Mouse (Mus musculus) layer of hippocampus, postnatal 10 days (tissue): ENCODE data around the gene Chchd1. TPM values are rescaled to one million over a fixed set of nuclear protein-coding genes. Genes with fewer than 3 reads are reported as not detected.
"Not testable (repeated sequence)": the region's sequence is repeated elsewhere in the genome, so short reads cannot be mapped to it uniquely, and the experiment has no call there.

Source experiments
- DNase-seq, 2 experiments: peaks; one replicate each; pipeline ENCODE4 v3.0.0; 2021; ENCODE audit warnings: low spot score in 2 of 2
- total RNA-seq, 2 experiments: library from RNA; stranded (reverse); gene quantifications; 2 replicates each; pipeline ENCODE4 v1.2.3; 2021

The Chchd1 gene
- total RNA-seq, 2 experiments from 2014 or later = 57.7 to 61.3 TPM

DNA sequence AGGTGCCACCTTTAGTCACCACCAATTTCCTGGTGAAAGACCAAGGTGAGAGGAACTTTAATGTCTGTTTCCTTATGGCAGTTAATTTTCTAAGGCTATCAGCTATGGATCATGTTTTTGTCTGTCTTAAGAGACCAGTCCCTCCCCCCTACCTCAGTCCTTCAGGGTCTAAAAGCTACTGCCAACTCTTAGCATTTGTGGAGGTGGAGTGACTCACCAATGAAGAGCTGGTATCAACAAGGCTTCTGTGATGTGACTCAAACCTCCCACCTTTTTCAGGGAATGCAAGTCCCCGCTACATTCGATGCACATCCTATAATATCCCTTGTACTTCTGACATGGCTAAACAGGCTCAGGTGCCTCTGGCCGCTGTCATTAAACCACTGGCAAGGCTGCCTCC, 16.2 kb upstream of the Chchd1 start:
- DNase-seq = no peak

DNA sequence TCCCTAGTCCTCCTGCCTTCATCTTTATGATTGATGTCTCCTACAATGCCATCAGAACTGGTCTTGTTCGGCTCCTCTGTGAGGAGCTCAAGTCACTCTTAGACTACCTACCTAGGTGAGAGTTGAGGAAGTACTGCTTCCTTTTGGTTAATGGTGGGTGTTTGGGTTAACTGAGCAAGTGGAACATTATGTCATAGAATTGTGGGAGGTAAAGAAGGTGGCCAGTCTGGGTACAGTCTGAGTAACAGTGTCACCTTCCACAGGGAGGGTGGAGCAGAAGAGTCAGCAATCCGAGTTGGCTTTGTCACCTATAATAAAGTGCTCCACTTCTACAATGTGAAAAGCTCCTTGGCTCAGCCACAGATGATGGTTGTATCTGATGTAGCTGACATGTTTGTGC, 13.8 kb upstream of the Chchd1 start:
- no peak for DNase-seq

DNA sequence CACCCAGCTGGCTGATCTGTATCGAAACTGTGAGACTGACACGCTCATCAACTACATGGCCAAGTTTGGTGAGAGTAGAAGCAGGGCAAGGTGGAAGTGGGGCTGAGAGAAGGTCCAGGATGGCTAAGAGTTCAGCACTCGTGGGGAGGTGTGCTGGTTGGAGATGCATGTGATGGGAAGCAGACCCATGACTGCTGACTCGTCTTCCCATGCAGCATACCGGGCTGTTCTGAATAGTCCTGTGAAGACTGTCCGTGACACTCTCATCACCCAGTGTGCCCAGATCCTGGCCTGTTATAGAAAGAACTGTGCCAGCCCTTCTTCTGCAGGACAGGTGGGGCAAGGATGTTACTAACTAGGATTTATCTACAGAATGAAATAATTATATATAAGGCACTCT, 11.0 kb upstream of the Chchd1 start:
- DNase-seq = no peak

DNA sequence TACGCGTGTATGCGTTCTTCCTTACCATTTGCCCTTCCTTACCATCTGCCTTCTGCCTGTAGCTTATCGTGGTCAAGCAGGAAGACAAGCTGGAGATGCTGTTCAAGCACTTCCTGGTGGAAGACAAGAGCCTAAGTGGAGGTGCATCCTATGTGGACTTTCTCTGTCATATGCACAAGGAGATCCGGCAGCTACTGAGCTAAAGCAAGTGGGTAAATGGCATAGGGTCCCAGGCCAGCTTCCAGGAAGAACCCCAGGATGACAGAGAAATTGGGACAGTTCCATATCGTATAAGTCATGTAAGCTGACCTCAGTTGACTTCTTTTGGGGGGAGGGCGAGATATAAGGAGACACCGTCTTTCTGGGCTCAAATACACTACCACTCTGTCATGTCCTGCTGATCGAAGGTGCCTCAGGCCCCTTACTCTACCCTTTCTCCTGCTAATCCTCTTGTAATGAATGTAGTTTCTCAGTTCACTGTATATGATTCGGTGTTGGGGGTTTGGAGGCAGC, 9.2 kb upstream of the Chchd1 start:
- no peak for DNase-seq

DNA sequence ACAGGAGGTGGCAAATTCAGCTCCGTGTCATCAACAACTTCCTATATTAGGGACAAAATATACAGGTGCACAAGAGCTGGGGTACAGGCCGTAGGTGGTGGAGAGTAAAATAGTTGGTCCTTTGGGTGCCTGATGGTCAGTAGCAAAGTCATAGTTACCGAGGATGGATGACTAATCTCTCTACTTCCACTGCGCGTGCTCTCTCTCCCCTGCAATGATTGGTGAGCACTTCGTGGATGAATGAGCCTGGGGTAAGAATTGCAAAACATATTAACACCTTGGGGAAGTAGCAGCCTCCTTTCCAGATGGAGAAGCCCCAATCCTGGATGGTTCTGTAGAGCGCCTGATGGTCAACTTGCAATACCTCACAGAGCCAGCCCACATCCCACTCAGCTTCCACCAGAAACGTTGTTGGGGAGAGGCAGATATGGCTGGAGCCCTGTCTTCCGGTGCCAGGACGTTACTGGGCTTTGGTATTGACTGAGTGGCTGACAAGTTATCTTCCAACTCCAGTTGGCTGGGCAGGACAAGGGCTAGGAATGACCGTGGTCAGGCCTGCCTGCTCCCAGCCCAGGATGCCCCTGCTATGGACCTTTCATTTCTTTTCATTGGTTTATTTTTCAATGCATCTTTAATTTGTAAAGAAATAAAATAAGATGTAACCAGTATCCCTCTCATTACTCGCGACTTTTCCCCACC, 8.5 kb upstream of the Chchd1 start:
- DNase-seq = peak in 1 of 2 experiments; percentile 35

DNA sequence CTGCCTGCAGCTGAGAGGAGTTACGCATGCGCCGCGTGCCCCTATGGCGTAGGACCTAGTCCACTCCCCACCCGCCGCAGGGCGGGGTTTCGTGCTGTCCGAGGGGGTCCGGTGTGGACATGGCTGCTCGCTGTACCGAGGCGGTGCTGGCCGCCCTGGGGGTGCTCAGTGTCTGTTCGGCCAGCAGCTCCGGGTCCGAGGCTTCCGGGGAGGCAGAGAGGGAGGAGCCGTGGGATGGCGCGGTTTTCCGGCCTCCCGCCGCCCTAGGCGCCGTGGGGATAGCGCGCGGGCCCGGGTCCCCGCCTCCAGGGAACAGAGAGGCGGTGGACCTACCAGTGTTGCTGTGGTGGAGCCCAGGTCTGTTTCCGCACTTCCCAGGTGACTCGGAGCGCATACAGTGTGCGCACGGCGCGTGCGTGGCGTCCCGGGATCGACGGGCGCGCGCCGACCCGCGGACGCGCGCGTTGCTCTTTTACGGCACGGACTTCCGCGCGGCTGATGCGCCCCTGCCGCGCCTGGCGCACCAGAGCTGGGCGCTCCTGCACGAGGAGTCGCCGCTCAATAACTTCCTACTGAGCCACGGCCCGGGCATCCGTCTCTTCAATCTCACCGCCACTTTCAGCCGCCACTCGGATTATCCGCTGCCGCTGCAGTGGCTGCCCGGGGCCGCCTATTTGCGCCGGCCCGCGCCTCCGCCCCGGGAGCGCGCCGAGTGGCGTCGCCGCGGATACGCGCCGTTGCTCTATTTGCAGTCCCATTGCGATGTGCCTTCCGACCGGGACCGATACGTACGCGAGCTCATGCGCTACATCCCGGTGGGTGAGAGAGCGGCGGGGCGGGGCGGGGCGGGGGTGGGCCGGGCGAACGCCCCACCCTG, 7.7 kb upstream of the Chchd1 start, which contains the start of gene Fut11:
TSS of gene Fut11 (plus strand) at position 85 of the 877 bp plus-strand sequence.
- peak; percentile 82 to 89 for DNase-seq

DNA sequence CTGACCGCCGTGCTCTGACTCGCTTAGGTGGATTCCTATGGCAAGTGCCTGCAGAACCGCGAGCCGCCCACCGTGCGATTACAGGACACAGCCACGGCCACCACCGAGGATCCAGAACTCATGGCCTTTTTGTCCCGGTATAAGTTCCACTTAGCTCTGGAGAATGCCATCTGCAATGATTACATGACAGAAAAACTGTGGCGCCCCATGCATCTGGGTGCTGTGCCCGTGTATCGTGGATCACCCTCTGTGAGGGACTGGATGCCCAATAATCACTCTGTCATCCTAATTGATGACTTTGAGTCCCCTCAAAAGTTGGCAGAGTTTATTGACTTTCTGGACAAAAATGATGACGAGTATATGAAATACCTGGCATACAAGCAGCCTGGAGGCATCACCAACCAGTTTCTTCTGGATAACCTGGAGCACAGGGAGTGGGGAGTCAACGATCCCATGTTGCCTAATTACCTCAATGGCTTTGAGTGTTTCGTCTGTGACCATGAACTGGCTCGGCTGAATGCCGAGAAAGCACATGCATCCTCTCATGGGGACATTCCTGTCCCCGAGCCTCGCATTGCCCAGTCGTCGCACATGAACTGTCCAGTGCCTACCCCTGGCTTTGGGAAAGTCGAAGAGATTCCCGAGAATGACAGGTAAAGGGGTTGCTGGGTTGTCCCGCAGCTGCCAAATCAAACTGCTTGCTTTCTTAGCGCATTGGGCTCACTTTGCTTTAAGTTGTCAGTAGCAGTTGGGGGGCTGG, 6.9 kb upstream of the Chchd1 start:
- peak in 1 of 2 experiments; percentile 16 for DNase-seq

DNA sequence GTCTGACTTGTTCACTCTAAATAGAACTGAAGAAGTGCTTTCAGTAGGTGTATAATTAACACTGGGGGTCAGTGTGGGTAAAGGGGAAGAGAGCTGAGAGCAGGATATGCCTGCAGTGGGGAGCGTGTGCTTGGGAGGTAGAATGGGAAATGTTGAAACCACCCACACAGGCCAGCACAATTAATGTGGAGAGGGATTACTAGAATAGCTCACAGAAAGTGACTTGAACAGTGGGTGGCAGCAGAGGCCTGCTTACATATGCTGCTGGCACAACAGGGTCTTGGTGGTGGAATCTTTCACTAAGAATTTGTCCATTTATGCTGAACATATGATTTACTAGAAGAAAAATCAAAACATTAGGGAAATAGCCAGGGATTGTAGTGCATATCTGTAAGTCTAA, 5.8 kb upstream of the Chchd1 start:
- DNase-seq = peak; percentile 49 to 70

DNA sequence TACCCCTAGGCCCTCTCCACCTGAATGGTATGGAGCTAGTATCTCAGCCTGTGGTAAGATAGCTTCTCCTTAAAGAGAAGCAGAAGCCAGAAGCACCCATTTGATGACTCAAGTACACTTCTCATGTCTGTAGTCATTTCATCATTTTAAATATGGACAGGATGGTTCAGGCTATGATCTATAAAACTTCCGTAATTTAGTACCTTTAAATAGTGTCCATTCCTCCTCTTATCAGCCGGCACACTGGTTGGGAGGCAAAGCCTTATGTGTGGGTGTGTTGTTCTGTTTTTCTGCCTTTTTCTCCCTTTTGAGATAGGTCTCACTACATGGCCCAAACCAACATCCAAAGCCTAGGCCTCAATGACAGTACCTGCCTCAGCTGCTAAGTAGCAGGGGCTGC, 4.3 kb upstream of the Chchd1 start:
- no peak for DNase-seq

DNA sequence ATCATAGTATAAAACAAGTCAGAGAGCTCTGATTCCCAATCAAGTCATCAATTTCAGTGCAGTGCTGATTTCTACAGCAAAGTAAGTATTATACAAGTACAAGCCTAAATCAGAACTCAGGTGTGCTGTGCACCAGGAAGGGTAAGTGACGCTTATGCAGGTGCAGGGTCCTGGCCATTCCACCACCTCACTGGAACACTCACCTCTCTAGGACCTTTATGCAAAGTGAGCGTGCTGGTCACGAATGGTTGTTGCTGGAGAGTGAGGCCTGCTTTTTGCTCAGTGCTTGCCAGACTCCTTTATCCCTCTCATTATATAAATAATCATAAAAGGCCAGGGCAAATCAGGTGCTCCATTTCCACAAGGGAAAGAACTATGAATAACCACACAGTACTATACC, 2.4 kb upstream of the Chchd1 start:
- DNase-seq = no peak

DNA sequence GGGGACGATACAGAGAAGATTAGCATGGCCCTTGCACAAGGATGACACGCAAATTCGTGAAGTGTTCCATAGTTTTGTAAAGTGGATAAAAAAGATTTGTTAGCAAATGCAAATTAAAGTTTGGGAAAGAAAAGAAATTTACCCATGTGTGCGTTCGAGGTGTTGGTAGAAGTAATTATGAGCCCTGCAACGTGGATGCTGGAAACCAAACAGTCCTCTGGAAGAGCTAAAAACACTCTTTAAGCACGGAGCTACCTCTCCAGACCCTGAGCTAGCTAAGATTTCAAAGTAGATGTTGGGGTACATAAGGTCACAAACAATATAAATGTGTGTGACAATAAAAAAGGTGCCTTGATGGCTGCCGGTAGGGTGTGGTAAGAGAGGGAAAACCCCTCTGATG, 1.3 kb upstream of the Chchd1 start:
- DNase-seq = no peak

DNA sequence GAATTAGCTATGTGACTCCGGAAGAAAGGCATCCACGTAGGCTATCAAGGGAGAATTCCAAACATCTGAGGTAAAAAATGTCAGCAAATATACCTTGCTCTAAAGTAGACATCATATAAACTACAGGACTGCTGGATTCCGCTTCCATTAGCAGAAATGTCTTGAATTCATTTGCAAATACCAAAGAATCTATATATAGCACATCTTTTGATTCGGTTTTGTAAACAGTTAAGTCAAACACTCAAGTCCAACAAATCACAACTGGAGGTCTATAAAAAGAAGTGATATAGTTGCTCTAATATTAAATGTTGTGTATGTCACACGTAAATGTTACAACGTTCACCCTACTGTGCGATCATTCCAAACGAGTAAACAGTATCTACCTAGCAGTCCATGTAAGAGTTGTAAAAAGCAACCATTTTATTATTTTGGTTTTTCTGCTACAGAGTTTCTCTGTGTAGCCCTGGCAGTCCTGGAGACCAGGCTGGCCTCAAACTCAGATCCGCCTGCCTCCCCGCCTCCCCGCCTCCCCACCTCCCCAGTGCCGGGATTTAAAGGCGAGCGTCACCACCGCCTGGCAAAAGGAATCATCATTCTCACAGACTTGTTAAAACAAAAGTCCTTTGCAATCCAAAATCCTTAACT, 588 bp upstream of the Chchd1 start:
- DNase-seq = no peak

DNA sequence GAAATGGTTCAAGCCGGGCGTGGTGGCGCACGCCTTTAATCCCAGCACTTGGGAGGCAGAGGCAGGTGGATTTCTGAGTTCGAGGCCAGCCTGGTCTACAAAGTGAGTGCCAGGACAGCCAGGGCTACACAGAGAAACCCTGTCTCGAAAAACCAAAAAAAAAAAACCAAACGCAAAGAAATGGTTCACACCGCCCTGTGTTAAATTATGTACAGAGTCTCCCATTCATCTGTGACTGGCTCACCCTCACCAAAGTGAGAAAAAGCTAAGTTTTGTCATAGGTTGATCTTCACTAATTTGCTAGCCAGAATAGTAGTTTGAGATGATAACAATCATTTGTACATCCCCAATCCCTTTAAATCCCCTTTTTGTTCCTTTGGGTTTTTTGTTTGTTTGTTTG, 655 bp downstream of the Chchd1 start:
- DNase-seq = not testable (repeated sequence)

DNA sequence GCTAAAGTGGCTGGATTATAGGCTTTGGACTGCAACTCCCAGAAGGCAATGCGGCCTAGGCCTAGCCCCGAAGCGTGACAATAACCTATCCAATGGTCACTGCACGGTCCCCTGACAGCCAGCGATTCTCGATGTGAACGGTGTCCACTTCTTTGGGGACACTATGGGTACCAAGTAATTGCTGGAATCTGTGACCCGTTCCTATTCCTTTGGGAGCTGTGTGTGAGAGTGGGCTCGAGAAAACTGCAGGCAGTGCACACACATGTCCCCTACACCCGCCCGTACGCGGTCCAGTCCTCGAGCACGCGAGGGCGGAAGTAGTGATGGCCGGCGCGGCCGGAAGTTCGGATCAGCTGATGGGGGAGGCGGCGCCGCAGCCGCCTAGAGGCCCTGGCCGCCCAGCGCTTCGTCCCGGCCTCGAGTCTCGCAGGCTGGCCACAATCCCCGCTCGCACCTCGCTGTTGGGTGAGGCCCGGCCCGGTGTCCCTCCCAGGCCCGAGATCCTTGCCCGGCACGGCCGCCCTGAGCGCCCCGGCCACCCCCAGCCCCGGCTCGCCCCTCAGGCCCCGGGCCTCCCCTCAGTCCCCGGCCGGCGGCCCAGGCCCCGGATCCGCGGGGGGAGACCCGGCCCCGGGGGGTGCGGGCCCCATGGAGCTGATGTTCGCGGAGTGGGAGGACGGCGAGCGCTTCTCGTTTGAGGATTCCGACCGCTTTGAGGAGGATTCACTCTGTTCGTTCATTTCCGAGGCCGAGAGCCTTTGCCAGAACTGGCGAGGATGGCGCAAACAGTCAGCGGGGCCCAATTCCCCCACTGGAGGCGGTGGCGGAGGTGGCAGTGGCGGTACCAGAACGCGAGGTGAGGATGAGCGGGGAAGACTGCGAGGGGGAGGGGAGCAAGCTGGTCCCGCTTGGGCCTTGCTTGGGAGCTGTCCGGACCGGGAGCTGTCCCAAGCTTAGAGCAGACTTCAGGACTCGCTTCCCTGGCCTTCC, 4.7 kb downstream of the Chchd1 start, which contains the start of gene Zswim8:
TSS of gene Zswim8 (plus strand) at position 352 of the 990 bp plus-strand sequence.
- DNase-seq = peak; percentile 87 to 90

DNA sequence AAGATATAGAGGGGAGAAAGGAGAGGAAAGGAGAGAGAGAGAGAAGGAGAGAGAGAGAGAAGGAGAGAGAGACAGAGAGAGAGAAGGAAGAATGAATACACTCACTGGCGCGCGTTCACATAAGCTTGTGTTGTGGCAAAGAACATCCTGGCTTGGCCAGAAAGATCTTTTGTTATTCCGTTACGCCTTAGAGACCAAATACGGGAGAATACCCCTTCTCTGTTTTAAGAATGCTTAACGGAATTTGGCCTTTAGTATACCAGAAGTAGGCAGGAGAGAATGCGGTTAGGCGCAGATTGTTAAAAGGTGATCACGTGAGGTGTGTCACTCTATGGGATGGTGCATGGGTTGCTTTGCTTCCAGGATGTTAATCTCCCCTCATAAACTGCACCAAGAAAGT, 5.4 kb downstream of the Chchd1 start:
- no peak for DNase-seq

DNA sequence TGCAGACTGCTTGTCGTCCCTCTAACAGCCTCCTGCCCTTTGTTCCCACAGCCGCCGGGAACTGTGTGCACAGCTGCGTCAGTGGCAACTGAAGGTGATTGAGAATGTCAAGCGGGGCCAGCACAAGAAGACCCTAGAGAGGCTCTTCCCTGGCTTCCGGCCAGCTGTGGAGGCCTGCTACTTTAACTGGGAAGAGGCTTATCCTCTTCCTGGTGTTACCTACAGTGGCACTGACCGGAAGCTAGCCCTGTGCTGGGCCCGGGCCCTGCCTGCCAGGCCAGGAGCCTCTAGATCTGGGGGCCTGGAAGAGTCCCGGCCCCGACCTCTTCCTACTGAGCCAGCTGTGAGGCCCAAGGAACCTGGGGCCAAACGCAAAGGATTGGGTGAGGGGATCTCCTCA, 11.0 kb downstream of the Chchd1 start:
- no peak for DNase-seq

DNA sequence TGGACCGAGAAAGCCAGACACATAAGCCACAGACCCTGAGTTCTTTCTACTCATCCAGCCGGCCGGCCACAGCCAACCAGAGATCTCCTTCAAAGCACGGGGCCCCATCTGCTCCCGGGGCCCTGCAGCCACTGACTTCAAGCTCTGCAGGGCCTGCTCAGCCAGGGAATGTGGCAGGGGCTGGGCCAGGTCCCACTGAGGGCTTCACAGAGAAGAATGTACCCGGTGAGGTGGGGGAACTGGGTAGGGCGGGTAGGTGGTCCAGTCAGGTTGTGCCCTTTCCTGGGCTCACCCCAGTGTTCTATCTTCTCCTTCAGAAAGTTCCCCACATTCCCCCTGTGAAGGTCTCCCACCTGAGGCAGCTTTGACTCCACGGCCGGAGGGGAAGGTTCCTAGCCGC, 15.6 kb downstream of the Chchd1 start:
- DNase-seq = no peak

DNA sequence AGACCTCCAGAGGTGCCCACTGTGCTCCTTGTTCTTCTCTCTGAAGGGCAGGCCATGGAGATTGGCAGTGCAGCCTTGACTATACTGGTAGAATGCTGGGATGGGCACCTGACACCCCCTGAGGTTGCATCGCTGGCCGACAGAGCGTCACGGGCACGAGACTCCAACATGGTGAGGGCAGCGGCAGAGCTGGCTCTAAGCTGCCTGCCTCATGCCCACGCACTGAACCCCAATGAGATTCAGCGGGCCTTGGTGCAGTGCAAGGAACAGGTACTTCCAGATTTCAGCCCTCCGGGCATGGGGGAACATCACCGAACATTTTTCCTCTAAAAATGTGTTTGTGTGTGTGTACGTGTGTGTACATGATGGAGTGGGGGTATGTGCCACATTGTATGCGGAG, 17.0 kb downstream of the Chchd1 start:
- no peak for DNase-seq

DNA sequence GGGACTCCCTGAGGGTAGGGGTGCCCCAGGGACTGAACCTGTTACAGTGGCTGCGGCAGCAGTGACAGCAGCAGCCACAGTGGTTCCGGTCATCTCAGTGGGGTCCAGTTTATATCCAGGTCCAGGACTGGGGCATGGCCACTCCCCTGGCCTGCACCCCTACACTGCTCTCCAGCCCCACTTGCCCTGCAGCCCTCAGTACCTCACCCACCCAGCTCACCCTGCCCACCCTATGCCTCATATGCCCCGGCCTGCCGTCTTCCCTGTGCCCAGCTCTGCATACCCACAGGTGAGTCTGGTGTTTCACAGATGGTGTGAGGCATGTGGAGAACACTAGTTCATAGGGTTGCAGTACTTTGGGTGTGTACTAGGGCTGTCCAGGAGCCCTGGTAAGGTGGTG, 18.6 kb downstream of the Chchd1 start:
- DNase-seq = no peak

DNA sequence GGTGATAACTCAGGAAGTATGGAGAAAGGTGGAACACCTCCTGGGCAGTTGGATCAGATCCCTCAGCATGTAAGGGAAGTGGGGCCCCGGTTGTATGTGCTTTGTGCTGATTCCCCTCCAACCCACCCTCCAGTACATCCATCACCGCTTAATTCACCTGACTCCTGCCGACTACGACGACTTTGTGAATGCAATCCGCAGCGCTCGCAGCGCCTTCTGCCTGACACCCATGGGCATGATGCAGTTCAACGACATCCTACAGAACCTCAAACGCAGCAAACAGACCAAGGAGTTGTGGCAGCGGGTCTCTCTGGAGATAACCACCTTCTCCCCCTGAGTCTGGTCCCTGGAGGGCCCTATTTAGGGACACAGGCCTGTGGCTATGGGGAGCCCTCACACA, 20.2 kb downstream of the Chchd1 start:
- DNase-seq = no peak
